Mouse (Mus musculus): ENCODE data around the gene Hbb-y.
"Not testable (repeated sequence)": the region's sequence is repeated elsewhere in the genome, so short reads cannot be mapped to it uniquely, and the experiment has no call there.

Hbb-y gene

GRCm38 (mm10) chr7:103853090-103853489 is at the start of gene Hbb-y:
TSS of gene Hbb-y (minus strand) at chr7:103853216.
- DNase-seq (ENCODE audit: low read depth in 2 of 2, low spot score in 2 of 2) = no peak

- no peak for DNase-seq (ENCODE audit: low read depth in 2 of 2, low spot score in 2 of 2)
Measured at GRCm38 (mm10) chr7:103894385-103894784, 41.4 kb upstream of the Hbb-y start, which contains the start of gene Olfr64. TSS of gene Olfr64 (minus strand) at chr7:103894485.

GRCm38 (mm10) chr7:103886152-103886551 is 33.1 kb upstream of the Hbb-y start, which contains the start of gene Olfr66:
TSS of gene Olfr66 (minus strand) at chr7:103886252.
- no peak for DNase-seq (ENCODE audit: low read depth in 2 of 2, low spot score in 2 of 2)

- DNase-seq (ENCODE audit: low read depth in 2 of 2, low spot score in 2 of 2) = no peak
Measured at GRCm38 (mm10) chr7:103877093-103877492, 24.1 kb upstream of the Hbb-y start.

GRCm38 (mm10) chr7:103874451-103874850 is 21.4 kb upstream of the Hbb-y start:
- no peak for DNase-seq (ENCODE audit: low read depth in 2 of 2, low spot score in 2 of 2)

GRCm38 (mm10) chr7:103873064-103873463 is 20.0 kb upstream of the Hbb-y start:
- no peak for DNase-seq (ENCODE audit: low read depth in 2 of 2, low spot score in 2 of 2)

GRCm38 (mm10) chr7:103870667-103871066 is 17.7 kb upstream of the Hbb-y start:
- no peak for DNase-seq (ENCODE audit: low read depth in 2 of 2, low spot score in 2 of 2)

- no peak for DNase-seq (ENCODE audit: low read depth in 2 of 2, low spot score in 2 of 2)
Measured at GRCm38 (mm10) chr7:103865716-103866115, 12.7 kb upstream of the Hbb-y start.

- no peak for DNase-seq (ENCODE audit: low read depth in 2 of 2, low spot score in 2 of 2)
Measured at GRCm38 (mm10) chr7:103861531-103861930, 8.5 kb upstream of the Hbb-y start.

GRCm38 (mm10) chr7:103860855-103861254 is 7.8 kb upstream of the Hbb-y start:
- no peak for DNase-seq (ENCODE audit: low read depth in 2 of 2, low spot score in 2 of 2)

- DNase-seq (ENCODE audit: low read depth in 2 of 2, low spot score in 2 of 2) = no peak
Measured at GRCm38 (mm10) chr7:103859076-103859475, 6.1 kb upstream of the Hbb-y start.

- no peak for DNase-seq (ENCODE audit: low read depth in 2 of 2, low spot score in 2 of 2)
Measured at GRCm38 (mm10) chr7:103854669-103855068, 1.7 kb upstream of the Hbb-y start.

- DNase-seq (ENCODE audit: low read depth in 2 of 2, low spot score in 2 of 2) = no peak
Measured at GRCm38 (mm10) chr7:103844525-103845325, 8.3 kb downstream of the Hbb-y start.

- DNase-seq (ENCODE audit: low read depth in 2 of 2, low spot score in 2 of 2) = no peak
Measured at GRCm38 (mm10) chr7:103843034-103843433, 10.0 kb downstream of the Hbb-y start, which contains the start of gene Hbb-bh1. TSS of gene Hbb-bh1 (minus strand) at chr7:103843164.

GRCm38 (mm10) chr7:103840268-103840667 is 12.7 kb downstream of the Hbb-y start, which contains the start of gene Hbb-bh2:
TSS of gene Hbb-bh2 (minus strand) at chr7:103840520.
- DNase-seq (ENCODE audit: low read depth in 2 of 2, low spot score in 2 of 2) = no peak

- DNase-seq (ENCODE audit: low read depth in 2 of 2, low spot score in 2 of 2) = no peak
Measured at GRCm38 (mm10) chr7:103827808-103828207, 25.2 kb downstream of the Hbb-y start, which contains the start of gene Hbb-bs. TSS of gene Hbb-bs (minus strand) at chr7:103828096.

- DNase-seq (ENCODE audit: low read depth in 2 of 2, low spot score in 2 of 2) = not testable (repeated sequence)
Measured at GRCm38 (mm10) chr7:103827139-103827538, 25.9 kb downstream of the Hbb-y start.

- DNase-seq (ENCODE audit: low read depth in 2 of 2, low spot score in 2 of 2) = no peak
Measured at GRCm38 (mm10) chr7:103826255-103826887, 26.6 kb downstream of the Hbb-y start.

GRCm38 (mm10) chr7:103825536-103826254 is 27.3 kb downstream of the Hbb-y start:
- DNase-seq (ENCODE audit: low read depth in 2 of 2, low spot score in 2 of 2) = no peak

GRCm38 (mm10) chr7:103824597-103824996 is 28.4 kb downstream of the Hbb-y start:
- DNase-seq (ENCODE audit: low read depth in 2 of 2, low spot score in 2 of 2) = no peak

GRCm38 (mm10) chr7:103815085-103815484 is 37.9 kb downstream of the Hbb-y start:
- not testable (repeated sequence) for DNase-seq (ENCODE audit: low read depth in 2 of 2, low spot score in 2 of 2)
